Mouse (Mus musculus) layer of hippocampus, adult 8-10 months (tissue): ENCODE data around the gene Anapc11. TPM values are rescaled to one million over a fixed set of nuclear protein-coding genes. Genes with fewer than 3 reads are reported as not detected.
"Not testable (repeated sequence)": the region's sequence is repeated elsewhere in the genome, so short reads cannot be mapped to it uniquely, and the experiment has no call there.

Experiments
- DNase-seq, 2 experiments: peaks; one replicate each; pipeline ENCODE4 v3.0.0; 2022; ENCODE audit warnings: low spot score in 2 of 2
- total RNA-seq, 4 experiments: library from RNA; stranded (reverse); gene quantifications; 2 replicates each; pipeline ENCODE4 v1.2.4; 2022

The Anapc11 gene
- total RNA-seq, 4 experiments from 2014 or later = 91.1 to 99.6 (median 93.6) TPM

GRCm38 (mm10) chr11:120575046-120575445, 23.2 kb upstream of the Anapc11 start:
- no peak for DNase-seq

GRCm38 (mm10) chr11:120575940-120576339, 22.3 kb upstream of the Anapc11 start:
- DNase-seq = no peak

DNA sequence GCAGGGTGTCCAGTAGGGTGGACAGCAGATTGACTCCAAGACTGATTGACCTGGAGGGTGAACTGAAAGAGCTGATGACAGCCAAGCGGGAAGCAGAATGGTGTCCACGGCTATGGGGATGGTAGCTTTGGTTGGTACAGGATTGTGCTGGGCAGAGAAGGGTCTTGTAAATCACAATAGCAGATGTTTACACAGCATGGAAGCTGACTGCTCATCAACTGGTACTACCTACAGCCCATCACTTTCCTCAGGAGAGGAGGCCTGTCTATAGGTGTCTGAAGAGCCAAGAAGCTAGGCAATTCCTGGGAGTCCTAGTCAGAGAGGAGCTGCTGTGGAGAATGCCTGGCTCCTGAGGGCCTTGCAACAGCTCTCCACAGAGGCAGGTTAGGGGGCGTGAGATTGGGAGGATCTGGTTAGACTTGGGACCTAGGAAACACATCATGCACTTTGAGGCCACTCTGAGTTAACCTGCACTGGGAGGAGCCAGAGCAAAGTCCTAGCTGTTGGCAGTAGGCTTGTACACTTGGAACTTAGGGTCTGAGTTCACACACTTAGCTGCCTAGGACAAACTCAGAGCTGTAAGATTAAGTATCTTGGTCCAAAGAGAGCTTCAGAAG, 21.7 kb upstream of the Anapc11 start:
- no peak for DNase-seq

DNA sequence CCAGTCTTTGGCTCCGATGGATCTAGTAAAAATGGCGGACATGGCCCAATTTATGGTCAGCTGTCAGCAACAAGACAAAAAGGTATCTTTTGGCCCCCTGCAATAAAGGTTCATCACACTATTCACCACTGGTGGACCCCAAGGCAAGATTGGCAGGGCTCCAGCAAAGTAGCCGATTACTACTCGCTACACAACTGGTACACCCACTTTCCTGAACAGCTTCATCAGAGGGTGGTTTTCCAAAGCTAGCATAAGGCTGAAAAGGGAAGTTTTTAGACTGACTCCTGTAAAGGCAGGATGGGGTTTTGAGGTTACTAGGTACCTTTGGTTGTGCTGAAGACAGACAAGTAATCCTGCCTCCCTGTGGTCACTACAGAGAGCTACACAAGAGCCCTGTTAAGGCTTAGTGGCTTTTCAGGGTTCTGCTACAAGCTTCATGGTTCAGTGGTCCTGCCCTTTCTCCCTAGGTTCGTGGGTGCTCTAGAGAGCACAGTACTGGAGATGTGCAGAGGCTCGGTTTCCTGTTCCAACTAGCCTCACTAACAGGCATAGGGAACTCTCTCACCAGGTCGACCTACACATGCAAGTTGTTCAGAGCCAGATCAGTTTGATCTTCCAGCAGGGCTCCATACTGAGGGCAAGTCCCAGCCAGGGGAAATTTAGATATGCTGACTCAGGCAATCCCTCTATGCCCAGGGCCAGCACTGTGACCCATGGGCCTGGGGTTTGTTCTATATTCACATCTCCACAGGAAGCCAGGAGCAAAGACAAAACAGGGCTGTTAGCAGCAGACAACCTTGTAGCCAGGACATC, 20.8 kb upstream of the Anapc11 start:
- no peak for DNase-seq

- no peak for DNase-seq
These were observed 20.1 kb upstream of the Anapc11 start for GRCm38 (mm10) chr11:120578024-120578693.

DNA sequence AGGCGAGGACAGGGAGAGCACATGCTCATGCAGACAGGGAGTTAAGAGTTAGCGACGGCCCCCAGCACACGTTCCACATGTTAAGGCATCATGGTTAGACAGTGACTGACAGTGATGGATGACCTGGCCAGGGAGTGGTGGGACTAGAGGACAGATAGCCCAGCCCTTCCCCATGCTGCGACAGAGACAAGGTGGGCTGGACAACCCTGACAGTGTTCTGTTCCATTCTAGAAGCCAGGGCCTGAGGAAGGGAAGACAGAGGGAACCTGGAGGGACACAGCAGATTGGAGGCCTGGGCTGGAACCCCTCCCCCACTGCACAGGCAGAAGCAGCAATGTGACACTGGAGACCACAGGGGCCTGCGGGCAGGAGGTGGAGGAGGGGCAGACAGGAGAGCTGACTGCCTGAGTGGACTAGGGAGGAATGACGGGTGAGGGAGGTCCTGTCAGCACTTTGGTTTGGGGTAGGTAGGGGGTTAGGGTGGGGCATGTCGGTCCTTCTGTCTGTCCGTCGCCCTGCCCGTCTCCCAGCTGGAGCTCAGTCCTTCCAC, 19.5 kb upstream of the Anapc11 start:
- no peak for DNase-seq

- peak; percentile 58 to 74 for DNase-seq
These were observed 18.7 kb upstream of the Anapc11 start for GRCm38 (mm10) chr11:120579316-120580107.

DNA sequence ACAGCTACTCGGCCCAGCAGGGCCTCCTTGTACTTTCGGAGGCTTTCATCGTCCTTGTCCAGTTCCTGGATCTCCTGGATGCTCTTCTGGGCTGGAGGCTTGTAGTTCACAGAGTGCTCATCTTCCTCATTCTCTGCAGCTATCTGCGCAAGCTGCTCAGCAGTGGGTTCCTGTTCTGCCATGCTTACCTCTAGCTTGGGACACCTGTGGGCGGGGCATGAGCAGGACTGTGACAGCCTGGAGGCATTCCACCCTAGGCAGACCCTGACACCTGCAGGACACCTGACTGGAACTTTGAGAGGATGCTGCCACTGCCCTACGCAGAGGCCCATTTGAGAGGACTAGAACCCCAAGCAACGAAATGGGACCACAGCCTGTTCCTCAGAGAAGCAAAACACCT, 18.0 kb upstream of the Anapc11 start:
- peak in 1 of 2 experiments; percentile 35 for DNase-seq

GRCm38 (mm10) chr11:120580871-120581331, 17.3 kb upstream of the Anapc11 start:
- peak in 1 of 2 experiments; percentile 19 for DNase-seq

GRCm38 (mm10) chr11:120581490-120582267, 16.5 kb upstream of the Anapc11 start, which contains the start of gene Arhgdia:
TSS of gene Arhgdia (minus strand) at chr11:120581624.
- peak; percentile 82 to 88 for DNase-seq

GRCm38 (mm10) chr11:120582268-120582981, 15.8 kb upstream of the Anapc11 start:
- no peak for DNase-seq

DNA sequence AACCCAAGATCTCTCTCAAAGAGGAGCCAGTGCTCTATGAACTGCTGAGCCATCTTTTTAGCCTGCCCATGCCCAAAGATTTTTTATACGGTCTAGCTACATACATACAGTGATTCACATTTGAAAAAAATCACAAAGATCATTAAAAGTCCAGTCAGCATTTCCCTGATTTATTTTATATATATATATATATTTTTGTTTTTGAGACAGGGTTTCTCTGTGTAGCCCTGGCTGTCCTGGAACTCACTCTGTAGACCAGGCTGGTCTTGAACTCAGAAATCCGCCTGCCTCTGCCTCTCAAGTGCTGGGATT, 15.3 kb upstream of the Anapc11 start:
- DNase-seq = not testable (repeated sequence)

DNA sequence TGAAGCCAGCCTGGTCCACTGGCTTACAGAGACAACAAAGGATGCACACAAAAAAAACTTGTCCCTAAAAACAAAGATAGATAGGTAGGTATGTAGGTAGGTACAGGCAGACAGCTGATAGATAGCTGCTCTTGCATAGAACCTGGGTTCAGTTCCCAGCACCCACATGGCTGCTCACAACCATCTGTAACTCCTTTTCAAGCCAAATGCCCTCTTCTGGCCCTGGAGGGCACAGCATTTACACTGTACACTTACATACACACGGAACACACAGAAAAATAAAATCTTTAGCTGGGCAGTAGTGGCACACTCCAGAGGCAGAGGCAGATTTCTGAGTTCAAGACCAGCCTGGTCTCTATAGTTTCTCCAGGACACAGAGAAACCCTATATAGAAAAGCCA, 14.3 kb upstream of the Anapc11 start:
- DNase-seq = no peak

GRCm38 (mm10) chr11:120588531-120588930, 9.7 kb upstream of the Anapc11 start:
- no peak for DNase-seq

GRCm38 (mm10) chr11:120597240-120598235, 683 bp upstream of the Anapc11 start:
- no peak for DNase-seq

GRCm38 (mm10) chr11:120598990-120599549, 849 bp downstream of the Anapc11 start:
- DNase-seq = no peak

- no peak for DNase-seq
These were observed 2.5 kb downstream of the Anapc11 start for GRCm38 (mm10) chr11:120600716-120601115.

DNA sequence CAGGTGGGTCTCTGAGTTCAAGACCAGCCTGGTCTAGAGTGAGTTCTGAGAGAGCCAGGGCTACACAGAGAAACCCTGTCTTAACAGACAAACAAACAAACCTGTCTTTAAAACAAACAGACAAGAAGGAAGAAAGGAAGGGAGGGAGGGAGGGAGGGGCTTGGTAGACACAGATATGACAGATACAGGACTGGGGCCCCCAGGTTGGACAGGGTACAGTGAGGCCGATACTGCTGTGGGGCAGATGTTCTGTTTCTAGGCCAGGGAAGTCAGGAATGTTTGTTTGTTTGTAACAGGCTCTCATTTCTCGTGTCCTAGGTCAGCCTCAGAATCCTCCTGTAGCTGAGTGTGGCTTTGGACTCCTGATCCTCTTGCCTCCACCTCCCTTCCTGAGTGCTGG, 5.3 kb downstream of the Anapc11 start:
- no peak for DNase-seq
